Mouse (Mus musculus) central nervous system, embryonic 11.5 days (tissue): ENCODE results near the gene Melk. TPM values are rescaled to one million over a fixed set of nuclear protein-coding genes. Genes with fewer than 3 reads are reported as not detected.

Source experiments
- polyA plus RNA-seq: library from polyadenylated mRNA; depleted of rRNA; stranded (reverse); fragments of >200 nt; gene quantifications from 2 replicates; pipeline ENCODE4 v1.2.3, GENCODE M21; 2012; rRNA removed

Melk gene
- 37.3 and 42.1 TPM in 2 replicates for polyA plus RNA-seq

GRCm38 (mm10) chr4:44300781-44301750 lies at the start of gene Melk:
Melk (plus strand) TSS chr4:44300876.

Other genes with a start within 250 kb of the Melk start
- 9.0 and 10.8 TPM in 2 replicates for gene Gne, start 216.7 kb upstream of the Melk start, polyA plus RNA-seq
- gene Rnf38, start 67.1 kb upstream of the Melk start, polyA plus RNA-seq, result 93.7 and 194 TPM in 2 replicates